Mouse (Mus musculus) midbrain, embryonic 10.5 days (tissue): ENCODE measurements around the gene Trak1. TPM values are rescaled to one million over a fixed set of nuclear protein-coding genes. Genes with fewer than 3 reads are reported as not detected.

Source experiments
- DNase-seq: peaks from one replicate; pipeline ENCODE4 v3.0.0-alpha.2; 2017; ENCODE audit warnings: low spot score
- H3K27ac ChIP-seq: fragments of 300-500 bp; sonication (generic); replicated peaks from 2 replicates; pipeline ENCODE4 v1.5.1; 2016; ENCODE audit warnings: mild to moderate bottlenecking
- H3K27me3 ChIP-seq: fragments of 300-500 bp; sonication (generic); 2 replicates; pipeline ENCODE4 v1.6.1; 2016; ENCODE audit warnings: low read depth, mild to moderate bottlenecking; ENCODE audit not compliant: poor library complexity, severe bottlenecking
- H3K36me3 ChIP-seq: fragments of 300-500 bp; sonication (generic); 2 replicates; pipeline ENCODE4 v1.6.1; 2016; ENCODE audit warnings: mild to moderate bottlenecking, moderate library complexity
- H3K4me1 ChIP-seq: fragments of 300-500 bp; sonication (generic); 2 replicates; pipeline ENCODE4 v1.6.1; 2016
- H3K4me3 ChIP-seq: fragments of 300-500 bp; sonication (generic); 2 replicates; pipeline ENCODE4 v1.5.1; 2016; ENCODE audit warnings: mild to moderate bottlenecking, moderate library complexity
- H3K9me3 ChIP-seq: fragments of 300-500 bp; sonication (generic); replicated peaks from 2 replicates; pipeline ENCODE4 v1.6.1; 2016; ENCODE audit warnings: mild to moderate bottlenecking
- WGBS: fragments of 180-500 bp; shearing (Covaris S2); methylation state at CpG from one replicate; pipeline ENCODE4 v1.1.7; 2016; 5-methylcytosine and 5-hydroxymethylcytosine counted together
- polyA plus RNA-seq: library from polyadenylated mRNA; unstranded; fragments of >200 nt; fragmentation: Nextera tagmentation; extraction: Ambion mirVana; gene quantifications from 2 replicates; pipeline ENCODE4 v1.2.1, GENCODE M21; 2016

Gene Trak1
- polyA plus RNA-seq, 1 experiment from 2014 or later: 26.5 TPM

DNA sequence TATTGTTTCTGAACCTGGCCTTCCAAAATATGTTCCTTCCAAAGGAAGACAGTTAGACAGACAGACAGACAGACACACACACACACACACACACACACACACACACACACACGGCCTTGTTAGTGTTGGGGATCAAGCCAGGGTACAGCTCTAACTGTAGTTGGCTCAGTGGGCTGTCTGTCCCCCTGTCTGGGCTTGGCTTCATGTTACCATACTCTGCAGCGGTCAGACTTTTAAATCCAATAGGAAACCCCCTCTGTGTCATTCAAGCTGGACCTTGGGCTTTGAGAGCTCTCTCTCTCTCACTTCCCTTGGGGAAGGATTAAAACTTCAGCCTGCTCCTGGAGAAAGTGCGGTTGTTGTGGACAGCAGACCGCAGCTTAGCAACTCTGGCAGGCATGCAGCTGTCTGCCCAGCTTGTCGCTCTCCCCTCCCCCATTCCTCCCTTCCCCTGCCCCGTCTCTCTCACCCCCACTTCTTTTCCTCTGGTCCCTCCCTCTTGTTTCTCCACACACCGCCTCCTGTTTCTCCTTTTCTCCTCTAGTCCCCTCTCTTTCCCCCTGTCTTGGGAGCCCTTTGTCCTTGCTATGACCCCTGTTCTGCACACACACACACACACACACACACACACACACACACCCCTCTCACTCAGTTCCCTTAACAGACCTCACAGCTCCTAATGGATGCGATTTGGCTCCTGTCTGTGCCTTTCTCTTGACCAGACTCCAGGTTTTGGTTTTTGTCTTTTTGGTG lies 34.8 kb downstream of the Trak1 start:
- H3K9me3 ChIP-seq: no peaks in the 10 kb centered on the region; the same call in 1 of the 2 replicates
- peaks cover 12% of the 10 kb centered on the region for H3K36me3 ChIP-seq
- H3K27me3 ChIP-seq: no peaks in the 10 kb centered on the region
- H3K4me3 ChIP-seq: peak overlapping the region; percentile 30
- H3K4me1 ChIP-seq: peaks cover 87% of the 10 kb centered on the region
- under 1% methylated on average over 8 of the region's 8 CpGs for WGBS
- H3K27ac ChIP-seq: peak overlapping the region; percentile 92
- peak; percentile 90 for DNase-seq

DNA sequence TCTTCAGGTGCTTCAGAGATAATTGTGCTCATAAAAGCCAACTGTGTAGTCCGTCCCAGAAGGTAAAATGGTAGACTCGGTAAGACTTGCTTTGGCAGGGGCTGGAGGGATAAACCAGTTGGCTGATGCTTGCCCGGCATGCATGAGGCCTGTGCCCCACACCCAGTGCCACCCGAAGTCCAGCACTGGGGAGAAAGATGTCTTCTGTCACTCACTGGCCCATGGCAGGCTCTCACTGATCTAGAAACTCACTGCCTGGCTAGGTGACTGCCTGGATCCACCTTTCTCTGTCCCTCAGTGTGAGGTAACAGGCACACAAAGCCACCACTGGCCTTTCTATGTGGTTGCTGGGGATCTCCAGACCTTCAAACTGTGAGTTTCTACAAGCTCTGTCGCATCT lies 36.3 kb downstream of the Trak1 start:
- DNase-seq: no peak
- H3K4me1 ChIP-seq: peaks cover 100% of the 10 kb centered on the region
- H3K27me3 ChIP-seq: no peaks in the 10 kb centered on the region
- no peaks in the 10 kb centered on the region; the same call in 1 of the 2 replicates for H3K9me3 ChIP-seq
- H3K36me3 ChIP-seq: peaks cover 9% of the 10 kb centered on the region
- H3K27ac ChIP-seq: peak overlapping the region; percentile 92
- 74% methylated on average over 5 of the region's 5 CpGs for WGBS
- no peak overlapping the region for H3K4me3 ChIP-seq

DNA sequence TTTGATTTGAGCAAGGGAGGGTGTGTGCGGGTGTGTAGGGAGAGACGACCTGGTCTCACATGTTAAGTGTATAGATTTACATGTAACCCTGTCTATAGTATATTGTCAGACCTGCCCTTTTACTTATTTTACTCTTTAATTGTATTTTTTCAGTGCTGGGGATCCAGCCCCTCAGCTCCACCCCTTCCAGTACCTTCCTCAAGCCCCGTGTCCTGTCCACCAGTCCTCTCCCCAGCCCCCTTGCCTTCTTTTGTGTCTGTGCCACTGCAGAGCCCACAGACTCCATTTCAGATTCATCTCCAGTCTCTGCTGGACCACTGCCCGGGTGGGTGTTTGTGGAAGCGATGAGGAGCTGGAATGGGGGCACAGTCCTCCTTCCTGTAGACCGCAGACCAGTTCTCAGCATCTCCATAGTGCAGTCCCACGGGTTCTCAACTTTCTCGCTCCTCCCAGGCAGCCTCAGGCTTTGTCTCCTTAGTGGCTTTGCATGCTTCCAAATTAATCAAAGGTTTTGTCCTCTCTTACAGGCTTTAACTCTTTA lies 37.1 kb downstream of the Trak1 start:
- peaks cover 94% of the 10 kb centered on the region for H3K4me1 ChIP-seq
- H3K9me3 ChIP-seq: no peaks in the 10 kb centered on the region
- no peaks in the 10 kb centered on the region for H3K27me3 ChIP-seq
- H3K36me3 ChIP-seq: peaks cover 3% of the 10 kb centered on the region
- DNase-seq: peak; percentile 22
- 38% methylated on average over 8 of the region's 8 CpGs for WGBS
- peak overlapping the region; percentile 92 for H3K27ac ChIP-seq
- H3K4me3 ChIP-seq: no peak overlapping the region

DNA sequence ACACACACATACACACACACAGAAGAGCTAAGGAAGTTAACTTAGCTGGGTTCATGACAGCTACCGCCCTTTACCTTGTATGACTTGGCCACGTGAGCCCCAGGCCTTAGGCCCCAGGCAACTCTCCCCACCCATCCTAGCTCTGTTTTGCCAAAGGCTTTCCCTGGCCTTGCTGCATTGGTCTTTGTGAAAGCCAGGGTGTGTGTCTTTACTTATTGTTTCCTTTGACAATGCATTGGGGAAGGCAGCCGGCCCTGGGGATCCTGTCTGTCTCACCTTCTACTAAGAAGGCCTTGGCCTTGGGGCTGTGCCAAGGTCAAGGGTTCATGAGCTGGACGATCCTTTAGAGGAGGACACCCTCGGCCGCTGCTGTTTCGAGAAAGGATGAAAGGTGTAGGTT lies 38.3 kb downstream of the Trak1 start:
- peaks cover 10% of the 10 kb centered on the region for H3K36me3 ChIP-seq
- no peaks in the 10 kb centered on the region for H3K27me3 ChIP-seq
- peaks cover 82% of the 10 kb centered on the region for H3K4me1 ChIP-seq
- 48% methylated on average over 7 of the region's 7 CpGs for WGBS
- peak overlapping the region; percentile 92 for H3K27ac ChIP-seq
- DNase-seq: no peak
- no peaks in the 10 kb centered on the region for H3K9me3 ChIP-seq
- H3K4me3 ChIP-seq: no peak overlapping the region

DNA sequence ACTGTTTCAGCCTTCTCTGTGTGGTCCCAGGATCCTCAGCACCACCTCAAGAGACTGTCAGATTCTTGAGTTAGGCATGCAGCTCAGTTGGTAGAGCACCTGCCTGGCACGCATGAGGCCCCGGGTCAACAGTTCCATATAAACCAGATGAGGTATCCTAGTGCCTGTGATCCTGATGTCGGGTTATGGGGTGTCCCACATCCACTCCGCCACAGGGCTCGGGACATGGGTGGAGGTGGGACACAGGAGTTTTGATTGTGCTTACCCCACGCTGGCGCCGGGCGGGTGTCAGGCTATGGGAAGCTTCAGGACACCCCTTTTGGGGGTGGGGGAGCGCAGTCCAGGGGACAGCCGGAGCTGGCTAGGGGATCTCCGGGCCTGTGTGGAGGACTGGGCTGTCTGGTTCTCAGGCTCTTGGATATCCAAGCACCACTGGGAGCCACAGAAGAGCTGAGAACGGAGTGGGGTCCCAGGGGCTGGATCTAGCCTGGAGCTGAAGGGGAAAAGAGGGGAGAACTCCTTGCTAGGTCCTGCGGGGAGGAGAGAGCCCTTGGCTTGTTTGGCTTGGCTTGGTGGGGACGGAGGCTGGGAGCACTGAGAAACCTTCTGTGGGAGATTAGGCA lies 39.1 kb downstream of the Trak1 start:
- Histone ChIP-seq H3K27me3 (no peaks in the 10 kb centered on the region), H3K4me1 (peaks cover 73% of the 10 kb centered on the region), H3K27ac (peak overlapping the region; percentile 92), H3K36me3 (peaks cover 14% of the 10 kb centered on the region), H3K9me3 (no peaks in the 10 kb centered on the region), H3K4me3 (no peak overlapping the region)
- DNase-seq: no peak
- WGBS: 93% methylated on average over 15 of the region's 15 CpGs

DNA sequence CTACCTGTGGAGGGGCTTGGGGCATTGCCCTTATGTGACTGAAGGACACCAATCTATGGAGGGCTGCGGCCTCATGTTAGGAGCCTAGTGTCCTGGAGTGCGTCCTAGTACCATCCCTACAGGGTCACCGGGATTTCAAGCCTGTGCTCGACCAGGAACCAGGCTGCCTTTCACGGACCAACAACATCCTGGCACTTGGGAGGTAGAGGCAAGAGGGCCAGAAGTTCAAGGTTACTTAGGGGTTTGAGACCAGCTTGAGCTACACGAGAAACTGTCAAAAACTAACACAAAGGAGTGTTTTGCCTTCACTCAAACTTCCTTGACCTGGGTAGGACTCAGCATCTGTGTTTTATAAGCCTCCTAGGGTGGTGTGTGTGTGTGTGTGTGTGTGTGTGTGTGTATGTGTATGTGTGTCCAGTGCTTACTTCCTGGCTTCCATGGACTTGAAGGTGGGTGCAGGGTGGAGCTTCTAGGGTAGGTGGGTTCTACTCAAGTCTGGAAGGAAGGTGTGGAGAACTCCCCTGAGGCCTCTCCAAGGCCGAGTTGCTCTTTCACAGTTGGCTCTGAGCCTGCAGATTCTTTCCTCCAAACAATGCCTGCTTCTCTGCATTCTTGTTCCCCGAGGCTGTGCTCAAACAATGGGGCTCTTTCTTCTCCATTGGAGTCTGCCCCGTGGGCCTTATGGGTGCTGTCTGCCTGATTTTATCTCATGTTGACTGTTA lies 40.1 kb downstream of the Trak1 start:
- H3K27me3 ChIP-seq: no peaks in the 10 kb centered on the region
- 54% methylated on average over 9 of the region's 9 CpGs for WGBS
- peaks cover 67% of the 10 kb centered on the region for H3K4me1 ChIP-seq
- DNase-seq: no peak
- no peak overlapping the region; the same call in 1 of the 2 replicates for H3K4me3 ChIP-seq
- no peaks in the 10 kb centered on the region for H3K9me3 ChIP-seq
- peaks cover 21% of the 10 kb centered on the region for H3K36me3 ChIP-seq
- H3K27ac ChIP-seq: peak overlapping the region; percentile 92

DNA sequence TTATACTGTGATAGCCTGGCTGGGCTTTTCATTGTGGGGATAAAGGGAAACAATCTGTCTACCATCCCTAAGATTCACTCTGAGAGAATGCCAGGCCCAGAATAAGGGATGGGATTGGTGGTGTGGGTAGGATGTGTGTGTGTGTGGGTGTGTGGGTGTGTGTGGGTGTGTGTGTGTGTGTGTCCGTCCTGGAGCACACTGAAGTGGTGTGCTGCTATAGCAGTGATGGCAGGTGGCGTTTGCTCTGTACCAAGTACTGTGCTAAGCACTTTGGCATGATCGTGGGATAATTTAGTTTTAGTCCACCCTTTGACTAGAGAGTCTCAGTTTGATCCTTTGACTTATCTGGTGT lies 40.6 kb downstream of the Trak1 start:
- WGBS: 76% methylated on average over 3 of the region's 3 CpGs
- Histone ChIP-seq H3K36me3 (peaks cover 25% of the 10 kb centered on the region), H3K9me3 (no peaks in the 10 kb centered on the region), H3K27ac (peak overlapping the region; percentile 92), H3K27me3 (no peaks in the 10 kb centered on the region), H3K4me3 (no peak overlapping the region), H3K4me1 (peaks cover 66% of the 10 kb centered on the region)
- no peak for DNase-seq

DNA sequence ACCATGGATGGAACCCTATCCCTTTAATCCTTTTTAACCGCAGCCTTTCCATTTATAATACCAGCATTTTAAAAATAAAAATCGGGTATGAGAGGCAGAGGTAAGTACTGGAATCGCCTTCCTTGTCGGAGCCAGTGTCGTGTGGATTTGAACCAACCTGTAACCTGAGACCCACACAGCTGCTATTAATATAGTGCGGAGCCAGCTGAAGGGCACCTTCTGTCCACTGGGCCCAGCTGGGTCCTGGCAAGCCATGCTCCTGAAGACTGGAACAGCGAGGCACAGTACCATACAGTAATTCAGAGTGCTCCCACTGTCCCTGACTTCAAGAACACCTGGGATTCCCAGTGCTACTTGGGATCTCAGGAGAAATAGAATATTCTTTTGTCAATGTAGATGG lies 44.5 kb downstream of the Trak1 start:
- no peaks in the 10 kb centered on the region for H3K27me3 ChIP-seq
- H3K36me3 ChIP-seq: peaks cover 48% of the 10 kb centered on the region
- no peak for DNase-seq
- H3K9me3 ChIP-seq: no peaks in the 10 kb centered on the region
- H3K27ac ChIP-seq: no peak overlapping the region
- WGBS: 85% methylated on average over 7 of the region's 7 CpGs
- H3K4me3 ChIP-seq: no peak overlapping the region
- peaks cover 55% of the 10 kb centered on the region for H3K4me1 ChIP-seq

DNA sequence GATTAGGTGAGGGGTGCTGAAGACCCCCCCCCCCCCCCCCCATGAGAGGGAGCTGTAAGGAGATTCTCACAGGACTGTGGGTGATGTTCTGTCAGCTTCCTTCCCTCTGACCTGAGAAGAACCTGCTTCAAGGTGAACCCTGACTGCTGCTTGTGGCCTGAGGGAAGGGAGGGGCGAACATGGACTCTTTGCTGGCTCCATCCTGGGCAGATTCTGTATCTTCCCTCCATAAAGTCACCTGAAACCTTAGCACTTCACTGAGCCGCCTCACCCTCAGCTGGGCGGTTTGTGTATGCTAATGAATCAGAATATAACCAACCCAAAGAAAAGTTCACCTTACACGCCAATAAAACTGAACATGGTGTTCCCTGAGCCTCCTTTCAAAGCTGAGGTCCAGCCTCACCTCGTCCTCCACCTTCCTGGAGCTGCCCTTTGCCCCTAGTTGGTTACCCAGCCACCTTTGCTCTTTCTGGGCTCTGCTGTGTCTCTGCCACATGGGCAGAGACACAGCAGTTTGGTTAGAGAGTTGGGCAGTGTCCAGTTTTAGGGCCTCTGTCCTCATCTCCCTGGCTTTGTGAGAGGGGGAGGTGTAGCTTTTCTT lies 45.3 kb downstream of the Trak1 start:
- H3K4me1 ChIP-seq: peaks cover 55% of the 10 kb centered on the region
- no peak overlapping the region for H3K4me3 ChIP-seq
- H3K27me3 ChIP-seq: no peaks in the 10 kb centered on the region
- 92% methylated on average over 5 of the region's 5 CpGs for WGBS
- H3K9me3 ChIP-seq: no peaks in the 10 kb centered on the region
- no peak overlapping the region for H3K27ac ChIP-seq
- DNase-seq: no peak
- H3K36me3 ChIP-seq: peaks cover 48% of the 10 kb centered on the region

DNA sequence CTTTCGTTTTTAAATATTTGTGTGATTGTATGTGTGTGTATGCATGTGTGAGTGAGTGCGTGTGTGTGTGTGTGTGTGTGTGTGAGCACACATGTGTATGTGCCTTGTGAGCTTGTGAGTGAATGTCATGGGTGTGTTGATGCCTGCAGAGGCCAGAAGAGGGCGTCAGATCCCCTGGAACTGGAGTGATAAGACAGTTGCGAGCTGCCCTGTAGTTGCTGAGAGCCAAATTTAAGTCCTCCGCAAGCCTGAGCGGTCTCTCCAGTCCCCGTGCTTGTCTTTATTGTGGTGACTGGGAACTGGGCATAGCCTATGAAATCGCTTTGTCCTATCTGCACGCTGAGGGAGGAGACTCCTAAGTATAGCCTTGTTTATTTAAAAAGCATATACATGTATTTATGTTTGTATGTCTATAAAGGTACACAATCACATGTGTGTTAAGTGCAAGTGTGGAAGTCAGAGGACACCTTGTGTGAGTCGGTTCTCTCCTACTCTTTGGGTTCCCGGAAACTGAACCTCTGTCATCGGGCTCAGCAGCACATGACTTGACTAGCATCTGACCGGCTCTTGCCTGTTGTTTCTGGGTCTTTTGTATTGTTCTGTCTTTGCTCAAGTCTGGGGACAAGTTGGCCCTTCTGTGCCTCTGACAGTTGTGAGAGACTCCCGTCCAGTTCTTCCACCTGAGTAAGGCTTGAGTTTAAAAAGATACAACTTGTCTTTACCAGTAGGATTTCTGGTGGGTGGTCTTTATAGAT lies 46.0 kb downstream of the Trak1 start:
- 0 out of 2 replicates have a peak overlapping the region, but pooled peaks have one; percentile 38 for H3K27ac ChIP-seq
- H3K27me3 ChIP-seq: no peaks in the 10 kb centered on the region
- H3K9me3 ChIP-seq: no peaks in the 10 kb centered on the region
- 81% methylated on average over 14 of the region's 14 CpGs for WGBS
- DNase-seq: no peak
- peaks cover 48% of the 10 kb centered on the region for H3K36me3 ChIP-seq
- H3K4me3 ChIP-seq: no peak overlapping the region
- H3K4me1 ChIP-seq: peaks cover 55% of the 10 kb centered on the region

DNA sequence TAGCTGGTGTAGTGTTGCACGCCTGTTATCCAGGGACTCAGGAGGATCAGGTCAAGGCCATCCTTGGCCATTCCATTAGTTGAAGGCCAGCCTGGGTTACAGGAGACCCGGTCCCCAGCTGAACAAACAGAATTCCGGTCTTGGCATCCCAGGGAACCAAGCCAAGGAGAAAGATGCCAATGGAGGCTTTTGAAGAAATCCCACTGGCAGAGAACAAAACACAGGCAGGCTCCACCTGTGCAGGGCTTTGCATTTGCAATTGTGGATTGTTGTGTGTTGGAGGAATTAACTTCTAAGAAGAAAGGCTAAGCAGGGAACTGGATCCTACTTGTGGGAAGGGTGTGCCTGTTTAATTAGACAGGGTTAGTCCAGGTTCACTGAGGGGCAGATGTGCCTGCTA lies 47.0 kb downstream of the Trak1 start:
- Histone ChIP-seq H3K27ac (peak overlapping the region; percentile 38), H3K4me1 (peaks cover 61% of the 10 kb centered on the region), H3K27me3 (no peaks in the 10 kb centered on the region), H3K36me3 (peaks cover 48% of the 10 kb centered on the region), H3K4me3 (no peak overlapping the region), H3K9me3 (no peaks in the 10 kb centered on the region)
- no peak for DNase-seq
- 38% methylated on average over 3 of the region's 3 CpGs for WGBS
